Mouse (Mus musculus) layer of hippocampus, postnatal 10 days (tissue): Measurements from ENCODE around the gene Ecm1. TPM values are rescaled to one million over a fixed set of nuclear protein-coding genes. Genes with fewer than 3 reads are reported as not detected.
"Not testable (repeated sequence)": the region's sequence is repeated elsewhere in the genome, so short reads cannot be mapped to it uniquely, and the experiment has no call there.

ENCODE experiments used
- DNase-seq, 2 experiments: peaks; one replicate each; pipeline ENCODE4 v3.0.0; 2021; ENCODE audit warnings: low spot score in 2 of 2
- microRNA-seq, 2 experiments: library from miRNA; unstranded; fragments of <30 nt; microRNA quantifications; one replicate each; pipeline ENCODE4 v1.2.0; 2021
- total RNA-seq, 2 experiments: library from RNA; stranded (reverse); gene quantifications; 2 replicates each; pipeline ENCODE4 v1.2.3; 2021

Ecm1 gene
- total RNA-seq, 2 experiments from 2014 or later, result 9.6 to 11.9 TPM

DNA sequence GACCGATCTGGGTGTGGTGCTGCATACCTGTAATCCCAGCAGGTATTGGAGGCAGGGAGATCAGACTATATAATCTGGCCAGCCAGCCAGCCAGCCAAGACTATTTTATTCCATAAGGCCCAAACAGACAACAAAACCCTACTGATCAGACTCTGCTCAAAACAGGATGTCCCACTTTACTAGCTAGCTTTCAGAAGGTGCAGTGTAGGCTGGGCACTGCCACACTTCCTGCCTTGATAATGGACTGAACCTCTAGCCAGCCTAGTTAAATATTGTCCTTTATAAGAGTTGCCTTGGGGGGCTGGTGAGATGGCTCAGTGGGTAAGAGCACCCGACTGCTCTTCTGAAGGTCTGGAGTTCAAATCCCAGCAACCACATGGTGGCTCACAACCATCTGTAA, 48.8 kb downstream of the Ecm1 start:
- not testable (repeated sequence) for DNase-seq

DNA sequence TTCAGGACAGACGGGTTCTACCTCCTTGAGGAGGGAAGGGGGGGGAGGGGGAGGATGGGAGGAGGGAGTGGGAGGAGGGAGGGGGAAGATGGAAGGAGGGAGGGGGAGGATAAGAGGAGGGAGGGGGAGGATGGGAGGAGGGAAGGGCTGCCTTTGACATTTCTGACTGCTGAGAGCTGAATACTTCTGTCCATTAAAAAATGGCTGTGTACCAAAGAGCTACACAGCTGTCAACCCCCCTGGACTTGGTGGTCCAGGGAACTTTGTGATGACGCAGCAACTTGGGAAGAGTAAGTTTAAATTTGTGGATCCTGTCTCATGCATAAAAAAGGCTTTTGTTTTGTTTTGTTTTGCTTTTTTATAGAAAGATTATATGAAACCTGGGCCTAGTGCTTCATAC, 49.4 kb downstream of the Ecm1 start:
- DNase-seq, result no peak

DNA sequence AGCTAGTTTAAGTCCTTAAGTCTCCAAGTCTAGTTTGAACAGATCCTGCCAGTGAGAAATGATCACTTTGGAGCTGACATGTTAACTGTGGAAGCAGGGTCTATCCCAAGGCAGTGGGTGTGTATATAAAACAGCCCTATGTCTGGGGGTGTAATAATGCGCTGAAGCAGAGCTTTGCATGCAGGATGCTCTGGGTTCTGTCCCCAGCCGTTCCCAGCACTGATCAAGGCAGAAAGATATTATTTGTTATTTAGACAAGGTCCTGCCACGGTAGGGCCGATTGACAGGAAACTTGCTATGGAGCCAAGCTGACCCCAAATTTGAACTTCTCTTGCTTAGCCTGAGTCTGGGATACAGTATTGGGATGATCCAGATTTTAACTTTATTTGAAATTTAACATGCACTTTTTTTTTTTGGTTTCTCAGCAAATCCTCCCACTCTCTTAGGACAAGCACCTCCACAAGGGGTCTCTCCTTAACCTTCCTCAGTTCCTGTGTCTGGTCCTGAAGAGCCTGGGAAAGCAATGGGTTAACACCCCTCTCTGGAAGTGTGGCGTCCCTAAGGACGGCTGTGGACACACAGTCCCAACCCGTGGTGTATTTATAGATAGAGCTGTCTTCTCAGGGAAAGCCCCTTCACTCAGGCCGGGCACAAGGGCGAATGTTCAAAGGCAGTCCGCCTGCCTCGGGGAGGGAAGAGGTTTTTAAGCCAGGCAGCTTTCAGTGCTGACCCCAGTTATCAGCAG, 50.0 kb downstream of the Ecm1 start:
- DNase-seq, result no peak

DNA sequence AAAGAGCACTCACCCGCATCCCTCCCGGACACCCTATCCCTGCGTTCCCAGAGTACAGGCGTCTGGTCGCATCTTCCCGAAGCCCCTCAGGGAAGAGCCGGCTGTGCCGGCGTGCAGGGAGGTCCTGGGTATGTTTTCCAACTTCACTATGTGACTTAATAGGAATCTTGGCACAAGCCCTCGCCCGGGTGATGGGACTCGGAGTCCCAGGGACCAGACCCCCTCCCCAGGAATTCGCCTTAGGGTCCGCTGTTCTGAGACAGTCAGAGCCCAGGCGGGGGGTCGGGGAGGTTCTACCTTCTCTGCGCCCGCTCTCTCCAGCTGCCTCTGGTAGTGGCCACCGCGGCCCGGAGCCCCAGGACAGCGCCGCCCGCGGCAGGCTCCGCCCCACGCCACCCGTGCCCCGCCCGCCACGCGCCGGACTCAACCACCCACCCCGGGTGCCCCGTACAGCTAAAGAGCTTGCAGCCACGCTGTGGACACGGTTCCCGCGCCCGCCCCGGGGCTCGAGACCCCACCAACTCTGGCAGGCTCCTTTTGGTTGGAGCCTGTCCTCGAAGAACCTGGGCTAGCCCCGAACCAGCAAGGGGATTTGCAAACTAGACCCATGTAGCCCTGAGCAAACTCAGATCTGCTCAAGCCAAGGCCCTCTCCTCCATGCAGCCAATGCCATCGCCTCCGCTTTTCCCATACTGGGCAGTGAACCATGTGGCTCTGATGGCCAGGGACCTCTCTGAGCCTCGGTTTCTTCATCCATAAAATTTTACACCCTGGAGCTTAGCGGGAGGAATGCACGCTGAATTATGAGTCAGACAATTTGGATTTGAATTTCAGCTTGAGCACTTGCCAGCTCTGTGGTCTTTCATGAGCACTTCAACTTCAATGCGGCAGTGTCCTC, 51.6 kb downstream of the Ecm1 start, which contains the start of gene Adamtsl4:
Adamtsl4 (minus strand) TSS at position 394 of the 898 bp plus-strand sequence.
- DNase-seq, result peak; percentile 48 to 61

DNA sequence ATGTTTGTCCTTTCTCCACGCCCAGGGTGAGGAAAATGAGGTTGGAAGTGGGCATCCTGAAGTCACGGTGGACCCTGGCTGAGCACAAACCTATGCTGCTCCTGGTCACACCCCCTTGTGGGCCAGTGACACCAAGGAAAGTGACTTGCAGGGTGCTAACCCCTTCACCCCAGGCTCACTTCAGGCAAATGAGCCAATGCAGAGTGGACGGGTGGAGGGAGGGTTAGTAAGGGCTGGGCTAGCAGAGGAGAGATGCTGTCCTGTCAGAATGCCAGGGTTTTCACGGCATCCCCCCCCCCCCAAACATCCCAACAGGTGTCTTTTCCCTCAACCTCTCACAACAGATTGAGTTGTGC, 52.2 kb downstream of the Ecm1 start:
- no peak for DNase-seq

DNA sequence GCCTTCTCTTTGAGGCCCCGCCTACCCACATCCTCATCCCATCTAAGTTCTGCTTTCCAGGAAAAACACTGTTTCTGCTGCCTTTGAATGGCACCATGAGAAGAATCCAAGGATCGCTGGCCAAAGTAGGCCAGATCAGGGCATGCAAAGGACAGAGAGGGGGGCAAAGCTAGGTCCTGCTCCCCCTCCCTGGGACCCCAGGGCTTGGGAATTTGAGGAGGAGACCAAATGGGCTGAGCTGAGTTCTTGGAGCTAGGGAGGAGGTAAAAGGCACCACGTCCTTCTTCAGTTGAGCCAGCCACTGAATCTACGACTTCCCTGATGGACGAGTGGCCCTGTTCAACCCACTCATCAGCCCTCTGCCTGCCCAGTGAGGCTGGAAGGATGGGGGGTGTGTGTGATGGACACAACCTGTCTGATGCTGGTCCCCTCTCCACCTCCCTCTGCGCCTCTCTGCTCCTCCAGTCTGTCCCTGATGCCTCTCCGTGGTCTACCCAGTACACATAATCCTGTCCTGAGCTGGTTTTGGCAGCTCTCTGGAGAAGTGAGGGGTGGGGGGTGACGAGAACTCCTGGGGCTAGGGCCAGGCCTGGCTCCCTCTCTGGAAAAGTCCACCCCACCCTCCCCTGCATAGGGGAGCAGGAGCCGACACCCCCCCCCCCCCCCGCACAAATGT, 52.7 kb downstream of the Ecm1 start:
- DNase-seq, result no peak

DNA sequence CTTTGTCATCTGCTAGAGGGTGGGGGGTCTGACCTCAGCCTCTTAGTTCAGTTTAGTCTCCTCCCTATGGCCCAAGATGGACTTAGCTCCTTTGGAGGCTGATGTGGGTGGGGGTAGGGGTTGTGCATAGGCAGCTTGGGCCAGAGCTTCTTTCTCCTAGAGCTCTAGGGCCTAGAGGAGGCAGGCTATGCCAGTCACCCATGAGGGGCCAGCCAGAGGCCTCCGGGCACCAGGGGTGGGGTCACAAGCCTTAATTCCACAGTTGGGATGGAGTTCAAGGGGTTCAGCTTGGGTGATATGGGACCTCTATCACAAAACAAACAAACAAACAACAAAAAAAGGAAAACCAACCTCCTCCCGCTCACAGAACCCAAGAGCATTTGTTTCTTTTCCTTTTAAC, 53.7 kb downstream of the Ecm1 start:
- DNase-seq, result no peak

DNA sequence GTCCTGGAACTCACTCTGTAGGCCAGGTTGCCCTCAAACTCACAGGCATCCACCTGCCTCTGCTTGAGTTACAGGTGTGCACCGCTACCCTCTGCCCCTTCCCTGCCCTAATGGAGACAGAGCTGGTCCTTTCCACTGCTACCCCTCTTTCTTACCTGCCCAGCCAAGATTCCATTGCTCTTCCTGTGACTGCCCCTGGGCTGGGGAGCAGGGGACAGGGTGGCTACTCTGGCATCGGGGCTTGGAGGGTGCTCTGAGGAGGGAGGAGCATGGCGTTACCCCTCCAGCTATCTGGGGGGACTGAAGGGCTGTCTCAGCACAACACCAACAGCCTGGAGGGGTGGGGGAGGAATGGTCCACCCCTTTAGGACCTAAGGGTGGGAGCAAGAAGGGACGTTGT, 54.1 kb downstream of the Ecm1 start:
- no peak for DNase-seq

DNA sequence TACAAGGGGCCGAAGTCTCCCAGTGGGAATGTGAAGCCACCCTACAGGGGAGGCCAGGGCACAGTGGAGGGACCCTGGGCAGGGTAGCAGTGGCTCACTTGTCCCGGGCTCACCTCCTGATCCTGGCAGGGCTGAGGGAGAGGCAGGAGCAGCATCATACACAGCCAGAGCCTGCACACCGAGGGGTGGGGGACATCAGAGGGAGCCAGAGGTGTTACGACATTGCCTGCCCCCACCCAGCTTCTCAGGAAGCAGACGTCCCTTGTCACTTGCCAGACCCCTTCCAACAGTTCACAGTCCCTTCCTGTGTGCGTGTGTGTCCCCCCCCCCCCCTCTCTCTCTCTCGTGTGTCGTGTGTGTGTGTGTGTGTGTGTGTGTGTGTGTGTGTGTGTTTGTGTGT, 54.5 kb downstream of the Ecm1 start:
- DNase-seq, result no peak

Small RNA genes within 50 kb of the gene (microRNA-seq; reads per million reads assigned to microRNA genes)
- gene Mir7014, result 0 to 0.22 reads per million in 2 experiments

Other genes starting within 250 kb of the Ecm1 start
- gene Ctsk, start 240.3 kb downstream of the Ecm1 start, total RNA-seq, result 10 to 100 TPM; 10.0 to 10.3 TPM
- 10 to 100 TPM; 19.6 to 24.0 TPM for gene Ctss, start 212.8 kb downstream of the Ecm1 start, total RNA-seq
- not detected for gene Hormad1, start 179.9 kb downstream of the Ecm1 start, total RNA-seq
- gene Golph3l, start 150.6 kb downstream of the Ecm1 start, total RNA-seq, result 10 to 100 TPM; 19.4 to 21.9 TPM
- 100 to 1,000 TPM; 220 to 228 TPM for gene Ensa, start 114.6 kb downstream of the Ecm1 start, total RNA-seq
- gene Mcl1, start 80.8 kb downstream of the Ecm1 start, total RNA-seq, result 10 to 100 TPM; 68.0 TPM
- gene Adamtsl4, start 51.7 kb downstream of the Ecm1 start, total RNA-seq, result under 1 TPM; 0.69 to 0.94 TPM
- 10 to 100 TPM; 38.0 to 39.8 TPM for gene Tars2, start 20.6 kb upstream of the Ecm1 start, total RNA-seq
- 10 to 100 TPM; 57.2 to 63.9 TPM for gene Rprd2, start 79.3 kb upstream of the Ecm1 start, total RNA-seq
- gene Prpf3, start 116.3 kb upstream of the Ecm1 start, total RNA-seq, result 10 to 100 TPM; 26.0 to 26.4 TPM
- 100 to 1,000 TPM; 147 to 175 TPM for gene Mrps21, start 131.9 kb upstream of the Ecm1 start, total RNA-seq
- gene Ciart, start 142.7 kb upstream of the Ecm1 start, total RNA-seq, result 1 to 10 TPM; 6.5 to 8.9 TPM
- 10 to 100 TPM in 1 of 2 experiments, 1 to 10 TPM in 1; 9.4 to 10.2 TPM for gene BC028528, start 152.4 kb upstream of the Ecm1 start, total RNA-seq
- gene Aph1a, start 154.4 kb upstream of the Ecm1 start, total RNA-seq, result 100 to 1,000 TPM in 1 of 2 experiments, 10 to 100 TPM in 1; 97.7 to 102 TPM
- 1 to 10 TPM; 2.5 to 4.4 TPM for gene Car14, start 165.1 kb upstream of the Ecm1 start, total RNA-seq
- 100 to 1,000 TPM; 103 to 105 TPM for gene Anp32e, start 189.7 kb upstream of the Ecm1 start, total RNA-seq